Mouse (Mus musculus): ENCODE measurements around the gene Ubxn11.

The Ubxn11 gene

GRCm38 (mm10) chr4:134101979-134102741, at the start of gene Ubxn11:
Ubxn11 (plus strand) TSS chr4:134102570.
- peak; percentile 87 to 88 for DNase-seq

GRCm38 (mm10) chr4:134053538-134053937, 48.8 kb upstream of the Ubxn11 start, which contains the start of gene Zfp683:
Zfp683 (plus strand) TSS chr4:134053838.
- no peak for DNase-seq

- DNase-seq, result no peak
Observed at GRCm38 (mm10) chr4:134058166-134058715, 44.1 kb upstream of the Ubxn11 start.

- no peak for DNase-seq
Observed at GRCm38 (mm10) chr4:134058908-134059307, 43.5 kb upstream of the Ubxn11 start.

- DNase-seq, result no peak
Observed at GRCm38 (mm10) chr4:134060135-134060865, 42.1 kb upstream of the Ubxn11 start, which contains the start of gene Crybg2. Crybg2 (plus strand) TSS chr4:134060815.

GRCm38 (mm10) chr4:134061166-134061830, 41.1 kb upstream of the Ubxn11 start:
- no peak for DNase-seq

- DNase-seq, result no peak
Observed at GRCm38 (mm10) chr4:134061944-134062446, 40.4 kb upstream of the Ubxn11 start.

- no peak for DNase-seq
Observed at GRCm38 (mm10) chr4:134062561-134062960, 39.8 kb upstream of the Ubxn11 start.

- DNase-seq, result no peak
Observed at GRCm38 (mm10) chr4:134065431-134066004, 36.9 kb upstream of the Ubxn11 start.

- DNase-seq, result no peak
Observed at GRCm38 (mm10) chr4:134067383-134067782, 35.0 kb upstream of the Ubxn11 start.

GRCm38 (mm10) chr4:134067833-134068544, 34.4 kb upstream of the Ubxn11 start:
- DNase-seq, result no peak

GRCm38 (mm10) chr4:134068793-134069580, 33.4 kb upstream of the Ubxn11 start:
- DNase-seq, result no peak

- DNase-seq, result peak; percentile 51 to 61
Observed at GRCm38 (mm10) chr4:134078694-134079093, 23.7 kb upstream of the Ubxn11 start.

GRCm38 (mm10) chr4:134080674-134081073, 21.7 kb upstream of the Ubxn11 start:
- DNase-seq, result no peak

GRCm38 (mm10) chr4:134081730-134082386, 20.5 kb upstream of the Ubxn11 start:
- DNase-seq, result peak; percentile 96 to 98

- DNase-seq, result no peak
Observed at GRCm38 (mm10) chr4:134082460-134082859, 19.9 kb upstream of the Ubxn11 start.

- no peak for DNase-seq
Observed at GRCm38 (mm10) chr4:134084999-134085398, 17.4 kb upstream of the Ubxn11 start.

- DNase-seq, result peak; percentile 69 to 70
Observed at GRCm38 (mm10) chr4:134087412-134087811, 15.0 kb upstream of the Ubxn11 start.

GRCm38 (mm10) chr4:134089029-134089428, 13.3 kb upstream of the Ubxn11 start:
- no peak for DNase-seq

- DNase-seq, result no peak
Observed at GRCm38 (mm10) chr4:134090521-134091224, 11.7 kb upstream of the Ubxn11 start.

All from B cell, adult 2 months (primary cell).